Mouse (Mus musculus) kidney, embryonic 16.5 days (tissue): ENCODE measurements at regions not wholly inside any gene's neighbourhood (a gene's known extent, or its start where the extent isn't known, plus 50 kb on each side); places are given as distances from the start of the nearest gene placed in this dataset.
A peak's percentile ranks its signal among the peaks of the same experiment; 100 is the strongest.

Experiments
- ATAC-seq: fragments of 200-750 bp; cut with Nextera tagmentation; 2 replicates; pipeline ENCODE4 v1.8.0; 2017; ENCODE audit warnings: moderate TSS enrichment; ENCODE audit not compliant: low FRiP score, low TSS enrichment
- H3K27ac ChIP-seq: fragments of 300-500 bp; sonication (generic); 2 replicates; pipeline ENCODE4 v1.5.1; 2014; ENCODE audit warnings: low read length
- H3K27me3 ChIP-seq: fragments of 300-500 bp; sonication (generic); 2 replicates; pipeline ENCODE4 v1.6.1; 2014; ENCODE audit warnings: low read length, control low read depth, mixed read lengths; ENCODE audit not compliant: insufficient read depth
- H3K36me3 ChIP-seq: fragments of 300-500 bp; sonication (generic); 2 replicates; pipeline ENCODE4 v1.6.1; 2014; ENCODE audit warnings: low read length, control low read depth, mixed read lengths; ENCODE audit not compliant: insufficient read depth
- H3K4me1 ChIP-seq: fragments of 300-500 bp; sonication (generic); 2 replicates; pipeline ENCODE4 v1.6.1; 2014; ENCODE audit warnings: low read length, control low read depth, mixed read lengths; ENCODE audit not compliant: insufficient read depth
- H3K4me2 ChIP-seq: fragments of 300-500 bp; sonication (generic); replicated peaks from 2 replicates; pipeline ENCODE4 v1.6.1; 2014; ENCODE audit warnings: low read depth, low read length
- H3K4me3 ChIP-seq: fragments of 300-500 bp; sonication (generic); 2 replicates; pipeline ENCODE4 v1.5.1; 2014; ENCODE audit warnings: mild to moderate bottlenecking, low read length
- H3K9ac ChIP-seq: fragments of 300-500 bp; sonication (generic); replicated peaks from 2 replicates; pipeline ENCODE4 v1.6.1; 2014; ENCODE audit warnings: low read length
- H3K9me3 ChIP-seq: fragments of 300-500 bp; sonication (generic); 2 replicates; pipeline ENCODE4 v1.6.1; 2016; ENCODE audit warnings: low read length, control low read depth
- WGBS: fragments of 180-500 bp; shearing (Covaris S2); extraction: QIAGEN DNeasy Blood & Tissue Kit; methylation state at CpG from one replicate; pipeline ENCODE4 v1.1.7; 2014; 5-methylcytosine and 5-hydroxymethylcytosine counted together

GRCm38 (mm10) chr5:106002330-106002729 lies 126.0 kb downstream of the Zfp326 start:
- no peak overlapping the region for H3K9ac ChIP-seq
- H3K4me1 ChIP-seq = peaks cover 6% of the 10 kb centered on the region; the same call in 1 of the 2 replicates
- no peaks in the 10 kb centered on the region for H3K9me3 ChIP-seq
- 30% methylated on average over 7 of the region's 7 CpGs for WGBS
- no peak overlapping the region for H3K4me2 ChIP-seq
- no peak overlapping the region for H3K27ac ChIP-seq
- peaks cover 9% of the 10 kb centered on the region; the same call in 1 of the 2 replicates for H3K27me3 ChIP-seq
- H3K36me3 ChIP-seq = no peaks in the 10 kb centered on the region
- no peak for ATAC-seq
- no peak overlapping the region for H3K4me3 ChIP-seq

GRCm38 (mm10) chr5:105994218-105994617 lies 117.9 kb downstream of the Zfp326 start:
- Histone ChIP-seq H3K36me3 (no peaks in the 10 kb centered on the region), H3K27ac (no peak overlapping the region), H3K27me3 (no peaks in the 10 kb centered on the region), H3K4me2 (no peak overlapping the region), H3K9me3 (no peaks in the 10 kb centered on the region), H3K9ac (no peak overlapping the region), H3K4me3 (no peak overlapping the region), H3K4me1 (no peaks in the 10 kb centered on the region)
- WGBS = 83% methylated on average over 1 of the region's 1 CpGs
- no peak for ATAC-seq

GRCm38 (mm10) chr5:105993066-105993760 lies 116.8 kb downstream of the Zfp326 start:
- Histone ChIP-seq H3K9ac (no peak overlapping the region), H3K4me2 (no peak overlapping the region), H3K36me3 (no peaks in the 10 kb centered on the region), H3K27me3 (no peaks in the 10 kb centered on the region), H3K4me1 (no peaks in the 10 kb centered on the region), H3K9me3 (no peaks in the 10 kb centered on the region), H3K27ac (no peak overlapping the region), H3K4me3 (no peak overlapping the region)
- ATAC-seq = no peak
- WGBS = 76% methylated on average over 15 of the region's 15 CpGs

DNA sequence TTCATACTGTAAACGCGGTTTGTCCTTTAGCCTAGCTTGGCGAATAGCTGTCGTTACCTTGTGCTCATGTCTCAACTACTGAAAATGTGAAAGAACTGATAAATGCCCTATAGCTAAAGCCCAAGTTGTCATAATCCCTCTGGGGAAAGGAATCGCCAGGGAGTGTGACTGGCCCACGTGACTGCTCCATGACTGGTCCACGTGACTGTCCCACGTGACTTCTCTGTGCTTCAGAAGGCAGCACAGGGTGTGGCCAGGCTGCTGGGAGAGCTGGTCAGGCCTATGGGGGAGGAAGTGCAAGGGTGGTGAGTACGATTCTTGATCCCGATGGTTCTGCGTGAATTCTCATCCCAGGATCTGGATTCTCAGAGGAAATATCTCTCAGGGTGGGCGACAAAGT lies 114.4 kb downstream of the Zfp326 start:
- H3K9ac ChIP-seq = no peak overlapping the region

GRCm38 (mm10) chr5:105986401-105986800 lies 110.0 kb downstream of the Zfp326 start:
- Histone ChIP-seq H3K36me3 (no peaks in the 10 kb centered on the region), H3K27ac (no peak overlapping the region), H3K9me3 (no peaks in the 10 kb centered on the region), H3K4me3 (no peak overlapping the region), H3K4me1 (no peaks in the 10 kb centered on the region), H3K4me2 (no peak overlapping the region), H3K9ac (no peak overlapping the region), H3K27me3 (no peaks in the 10 kb centered on the region)
- WGBS = 44% methylated on average over 7 of the region's 7 CpGs
- ATAC-seq = no peak

More for the DNA sequence above, 114.4 kb downstream of the Zfp326 start:
- Histone ChIP-seq H3K27ac (no peak overlapping the region), H3K36me3 (no peaks in the 10 kb centered on the region), H3K27me3 (no peaks in the 10 kb centered on the region), H3K4me2 (no peak overlapping the region), H3K9me3 (no peaks in the 10 kb centered on the region), H3K4me1 (no peaks in the 10 kb centered on the region), H3K4me3 (no peak overlapping the region)
- no peak for ATAC-seq
- 88% methylated on average over 12 of the region's 12 CpGs for WGBS

DNA sequence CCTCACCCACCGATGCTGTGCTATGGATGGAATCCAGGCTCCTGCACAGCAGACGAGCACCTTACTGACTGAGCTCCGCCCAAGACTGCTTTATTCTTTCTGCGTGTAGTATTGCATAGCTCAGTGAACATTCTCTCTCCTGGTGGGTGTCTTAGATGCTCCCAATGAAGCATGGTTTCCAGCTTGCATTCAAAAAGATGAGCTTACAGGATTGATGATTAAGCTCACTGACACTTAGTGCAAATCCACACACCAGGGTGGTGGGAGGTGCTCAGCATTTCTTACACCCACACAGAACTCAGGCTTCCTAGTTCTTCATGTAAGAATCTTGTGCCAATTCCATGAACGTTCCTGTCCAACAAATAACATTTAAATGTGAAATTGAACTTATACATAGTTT lies 106.8 kb downstream of the Zfp326 start:
- no peak overlapping the region for H3K4me3 ChIP-seq
- no peak overlapping the region for H3K27ac ChIP-seq
- 71% methylated on average over 5 of the region's 5 CpGs for WGBS
- no peaks in the 10 kb centered on the region for H3K27me3 ChIP-seq
- no peak for ATAC-seq
- H3K36me3 ChIP-seq = no peaks in the 10 kb centered on the region
- no peaks in the 10 kb centered on the region for H3K9me3 ChIP-seq
- H3K4me1 ChIP-seq = no peaks in the 10 kb centered on the region
- H3K9ac ChIP-seq = no peak overlapping the region
- H3K4me2 ChIP-seq = no peak overlapping the region

DNA sequence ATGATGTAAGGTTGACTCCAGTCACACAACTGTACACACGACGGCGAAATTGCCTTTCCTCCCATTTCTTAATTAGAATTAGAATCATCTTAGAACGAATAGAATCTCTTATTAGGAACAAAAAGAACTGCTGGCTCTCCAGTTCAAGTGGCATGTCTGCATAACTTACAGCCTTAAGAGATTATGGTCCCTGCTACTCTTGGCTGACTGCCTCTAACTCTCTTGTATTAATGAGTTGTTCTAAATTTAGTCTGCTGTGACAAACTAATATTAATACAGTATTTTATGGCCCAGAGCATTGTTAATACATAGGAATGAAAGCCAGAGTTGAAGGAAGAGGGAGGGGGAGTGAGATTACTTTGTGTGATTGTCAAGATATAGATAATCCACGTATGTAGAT lies 100.4 kb downstream of the Zfp326 start:
- H3K36me3 ChIP-seq = no peaks in the 10 kb centered on the region
- 0 out of 2 replicates have a peak, but pooled peaks cover 7% of the 10 kb centered on the region for H3K4me1 ChIP-seq
- no peak overlapping the region for H3K4me3 ChIP-seq
- no peak overlapping the region for H3K27ac ChIP-seq
- H3K4me2 ChIP-seq = no peak overlapping the region
- no peak overlapping the region for H3K9ac ChIP-seq
- ATAC-seq = no peak
- no peaks in the 10 kb centered on the region for H3K27me3 ChIP-seq
- no peaks in the 10 kb centered on the region for H3K9me3 ChIP-seq
- WGBS = 68% methylated on average over 5 of the region's 5 CpGs

- 72% methylated on average over 5 of the region's 5 CpGs for WGBS
- H3K4me3 ChIP-seq = peak overlapping the region; percentile 21
- ATAC-seq = no peak
- H3K27ac ChIP-seq = no peak overlapping the region
- no peak overlapping the region for H3K9ac ChIP-seq
- no peaks in the 10 kb centered on the region for H3K27me3 ChIP-seq
- H3K9me3 ChIP-seq = no peaks in the 10 kb centered on the region
- 0 out of 2 replicates have a peak, but pooled peaks cover 7% of the 10 kb centered on the region for H3K4me1 ChIP-seq
- H3K4me2 ChIP-seq = peak overlapping the region; percentile 42
- no peaks in the 10 kb centered on the region for H3K36me3 ChIP-seq
Measured at GRCm38 (mm10) chr5:105976076-105976475, 99.7 kb downstream of the Zfp326 start.

DNA sequence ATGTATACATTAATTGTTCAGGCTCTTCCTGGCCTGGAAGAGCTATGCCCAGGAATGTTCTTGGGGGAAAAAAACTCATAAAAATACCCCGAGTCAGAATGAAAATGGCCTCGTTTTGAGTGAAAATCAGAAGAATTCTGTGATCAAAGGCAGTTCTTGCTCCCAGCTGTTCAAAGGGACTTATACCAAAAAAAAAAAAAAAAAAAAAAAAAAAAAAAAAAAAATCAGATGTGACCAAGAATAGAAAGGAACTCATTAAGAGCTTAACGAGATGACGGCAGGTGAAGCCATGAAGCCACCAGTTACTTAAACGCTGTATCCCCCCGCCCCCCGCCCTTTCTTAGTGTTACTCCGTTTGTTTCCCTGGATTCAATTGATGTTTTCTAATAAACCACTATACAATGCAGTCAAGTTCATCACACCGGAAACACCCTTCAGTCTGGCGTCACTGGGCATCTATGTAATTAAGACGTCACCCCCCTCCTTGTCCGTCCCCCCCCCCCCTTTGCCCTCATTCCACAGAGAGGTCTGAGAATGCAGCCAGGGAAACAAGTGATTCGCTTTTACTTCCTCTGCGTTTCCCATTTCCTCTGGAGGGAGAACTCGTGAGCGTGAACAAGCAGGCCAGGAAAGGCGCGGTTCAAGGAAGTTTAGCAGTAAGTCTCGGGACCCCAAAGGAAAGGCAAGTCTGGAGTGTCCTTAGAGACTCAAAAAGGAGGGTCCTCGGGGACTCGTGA lies 99.1 kb downstream of the Zfp326 start:
- peak overlapping the region; percentile 42 for H3K4me2 ChIP-seq
- H3K9ac ChIP-seq = 0 out of 2 replicates have a peak overlapping the region, but pooled peaks have one; percentile 16
- WGBS = 37% methylated on average over 20 of the region's 21 CpGs
- H3K9me3 ChIP-seq = no peaks in the 10 kb centered on the region
- no peaks in the 10 kb centered on the region for H3K36me3 ChIP-seq
- peak overlapping the region; percentile 21 for H3K4me3 ChIP-seq
- no peaks in the 10 kb centered on the region for H3K27me3 ChIP-seq
- ATAC-seq = 0 out of 2 replicates have a peak, but pooled peaks have one; percentile 39
- no peak overlapping the region for H3K27ac ChIP-seq
- 0 out of 2 replicates have a peak, but pooled peaks cover 7% of the 10 kb centered on the region for H3K4me1 ChIP-seq
